8 mouse cellular contexts compared by ENCODE assay signal in the genomic region with DNA sequence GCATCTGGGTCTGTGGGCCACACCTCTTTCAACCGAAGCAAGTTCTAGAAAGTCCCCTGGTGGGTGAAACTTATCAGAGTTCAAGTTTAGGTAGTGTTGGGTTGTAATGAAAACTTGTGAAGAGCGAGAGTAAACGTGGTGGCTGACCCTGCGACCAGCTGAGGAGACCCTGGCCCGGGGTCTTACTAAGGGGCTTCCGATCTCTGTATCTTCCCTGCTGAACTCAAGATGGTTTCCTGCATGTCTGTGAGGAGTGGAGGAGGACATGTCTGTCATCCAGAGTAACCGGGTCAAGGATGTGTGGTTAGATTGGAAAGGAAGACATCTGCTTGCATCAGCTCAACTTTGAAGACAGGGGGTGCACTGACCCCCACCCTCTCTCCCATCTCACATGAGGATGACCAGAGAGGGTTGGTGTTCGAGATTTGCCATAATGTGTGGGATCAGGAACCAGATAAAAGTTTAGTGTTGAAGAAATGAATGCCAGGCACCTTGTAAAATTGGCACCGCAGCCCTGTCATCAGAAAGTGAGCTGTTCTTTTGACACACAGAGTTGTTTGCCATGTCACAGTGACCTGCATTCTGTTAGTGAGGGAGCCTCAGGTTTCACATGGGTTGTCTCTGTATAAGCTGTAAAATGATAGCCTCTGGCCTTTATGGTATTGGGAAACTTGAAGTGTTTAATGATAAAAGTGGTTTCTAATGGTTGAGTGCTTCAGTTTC. TPM values are rescaled to one million over a fixed set of nuclear protein-coding genes. Genes with fewer than 3 reads are reported as not detected.
DNase-seq lines count a peak whose midpoint lies in the region.

No protein-coding gene starts in this region.

- H3K27me3 ChIP-seq in hindbrain, embryonic 10.5 days (ENCODE audit: insufficient read depth, poor library complexity, severe bottlenecking), result no peaks in the 10 kb centered on the region

- H3K4me3 ChIP-seq in hindbrain, embryonic 10.5 days, result peak overlapping the region; percentile 85

- H3K4me1 ChIP-seq in hindbrain, embryonic 10.5 days (replicated peaks), result peaks cover 21% of the 10 kb centered on the region

- H3K27ac ChIP-seq in hindbrain, embryonic 10.5 days, result peak overlapping the region; percentile 91

- H3K9me3 ChIP-seq in hindbrain, embryonic 10.5 days, result no peaks in the 10 kb centered on the region

- H3K36me3 ChIP-seq in hindbrain, embryonic 10.5 days, result no peaks in the 10 kb centered on the region

- WGBS in hindbrain, embryonic 10.5 days, result 55% methylated on average over 9 of the region's 9 CpGs

- peak; percentile 19 for DNase-seq in adrenal gland, postnatal 10 days
- no peak for DNase-seq in adrenal gland, postnatal 36 days
- DNase-seq in thymus, postnatal 0 days (ENCODE audit: low spot score), result peak; percentile 35
- no peak for DNase-seq in thymus, postnatal 4 days
- DNase-seq in hindbrain, embryonic 10.5 days (ENCODE audit: low spot score), result no peak
- peak; percentile 18 for DNase-seq in lung, postnatal 10 days
- DNase-seq in ovary, postnatal 10 days (ENCODE audit: low spot score), result no peak
- DNase-seq in right cerebral cortex, postnatal 14 days, result no peak

RNA-seq across cellular contexts. Expression of gene Atf3, which starts 7.3 kb away (rescaled TPM):
- total RNA-seq in adrenal gland, postnatal 10 days (2021), result 1 to 10 TPM; 1.2 to 5.4 TPM
- total RNA-seq in adrenal gland, postnatal 36 days (2021), result 10 to 100 TPM in 1 of 2 experiments, 1 to 10 TPM in 1; 4.2 to 11.0 TPM
- polyA plus RNA-seq in thymus, postnatal 0 days (2015; fragmentation: Nextera tagmentation; extraction: Ambion mirVana), result 1.4 and 2.1 TPM in 2 replicates
- polyA plus RNA-seq in hindbrain, embryonic 10.5 days (2016; fragmentation: Nextera tagmentation; extraction: Ambion mirVana), result 2.4 and 2.9 TPM in 2 replicates

Comparison
In these comparisons a context has a peak if more than half of its experiments do, and no peak if none do; other contexts are left out.
1. DNase-seq: peak in adrenal gland, postnatal 10 days (single experiment), thymus, postnatal 0 days (single experiment) and lung, postnatal 10 days (single experiment); none in adrenal gland, postnatal 36 days (0 of 2), thymus, postnatal 4 days (single experiment), hindbrain, embryonic 10.5 days (single experiment), ovary, postnatal 10 days (single experiment) and right cerebral cortex, postnatal 14 days (single experiment).